Mouse (Mus musculus) E14TG2a.4 (cell line): Measurements from ENCODE around the gene Padi4.

Experiments
- CTCF ChIP-seq: conservative IDR thresholded peaks from 2 replicates; pipeline ENCODE4 v1.5.1; 2014; ENCODE audit warnings: low read length
- NANOG ChIP-seq: IDR thresholded peaks from 2 replicates; pipeline ENCODE4 v1.6.1; 2014; ENCODE audit warnings: borderline replicate concordance, low read length, mixed read lengths
- POU5F1 ChIP-seq: IDR thresholded peaks from 2 replicates; pipeline ENCODE4 v1.6.1; 2014; ENCODE audit warnings: low read length, borderline replicate concordance

DNA sequence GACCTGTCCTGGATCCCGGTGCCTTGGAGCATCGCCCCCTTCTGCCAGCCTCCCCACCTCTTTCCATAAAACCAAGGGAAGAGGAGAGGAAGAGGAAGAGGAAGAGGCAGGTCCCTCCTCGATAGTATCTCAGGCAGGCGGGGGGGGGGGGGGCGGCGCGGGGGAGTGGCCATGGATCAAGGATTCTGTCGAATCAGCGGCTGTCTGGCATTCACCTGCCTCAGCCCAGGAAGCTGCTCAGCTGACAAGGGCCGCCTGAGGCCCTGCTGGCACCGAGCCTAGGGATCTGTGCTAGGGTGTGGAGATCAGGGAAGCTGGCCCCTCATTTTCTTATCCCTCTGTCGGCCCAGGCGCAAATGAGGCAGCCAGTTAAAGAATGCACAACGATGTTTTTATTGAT lies 38.6 kb upstream of the Padi4 start:
- TF ChIP-seq CTCF, result no peak
- no peak for TF ChIP-seq POU5F1
- no peak for TF ChIP-seq NANOG
